Mouse (Mus musculus) E14TG2a.4 (cell line): ENCODE results near the gene Cisd3.
"Not testable (repeated sequence)": the region's sequence is repeated elsewhere in the genome, so short reads cannot be mapped to it uniquely, and the experiment has no call there.

Source experiments
- H3K27me3 ChIP-seq: 2 replicates; pipeline ENCODE4 v1.6.1; 2014; ENCODE audit warnings: low read length, control low read depth; ENCODE audit not compliant: insufficient read depth
- H3K36me3 ChIP-seq: 2 replicates; pipeline ENCODE4 v1.6.1; 2014; ENCODE audit warnings: low read length, control low read depth; ENCODE audit not compliant: insufficient read depth
- H3K4me1 ChIP-seq: replicated peaks from 2 replicates; pipeline ENCODE4 v1.6.1; 2014; ENCODE audit warnings: low read depth, low read length, control low read depth
- H3K4me3 ChIP-seq: replicated peaks from 2 replicates; pipeline ENCODE4 v1.5.1; 2014; ENCODE audit warnings: mild to moderate bottlenecking, low read length
- H3K9me3 ChIP-seq: 2 replicates; pipeline ENCODE4 v1.6.1; 2014; ENCODE audit warnings: low read length, control low read depth
- CTCF ChIP-seq: conservative IDR thresholded peaks from 2 replicates; pipeline ENCODE4 v1.5.1; 2014; ENCODE audit warnings: low read length
- NANOG ChIP-seq: IDR thresholded peaks from 2 replicates; pipeline ENCODE4 v1.6.1; 2014; ENCODE audit warnings: borderline replicate concordance, low read length, mixed read lengths
- POU5F1 ChIP-seq: IDR thresholded peaks from 2 replicates; pipeline ENCODE4 v1.6.1; 2014; ENCODE audit warnings: low read length, borderline replicate concordance

Cisd3 gene

DNA sequence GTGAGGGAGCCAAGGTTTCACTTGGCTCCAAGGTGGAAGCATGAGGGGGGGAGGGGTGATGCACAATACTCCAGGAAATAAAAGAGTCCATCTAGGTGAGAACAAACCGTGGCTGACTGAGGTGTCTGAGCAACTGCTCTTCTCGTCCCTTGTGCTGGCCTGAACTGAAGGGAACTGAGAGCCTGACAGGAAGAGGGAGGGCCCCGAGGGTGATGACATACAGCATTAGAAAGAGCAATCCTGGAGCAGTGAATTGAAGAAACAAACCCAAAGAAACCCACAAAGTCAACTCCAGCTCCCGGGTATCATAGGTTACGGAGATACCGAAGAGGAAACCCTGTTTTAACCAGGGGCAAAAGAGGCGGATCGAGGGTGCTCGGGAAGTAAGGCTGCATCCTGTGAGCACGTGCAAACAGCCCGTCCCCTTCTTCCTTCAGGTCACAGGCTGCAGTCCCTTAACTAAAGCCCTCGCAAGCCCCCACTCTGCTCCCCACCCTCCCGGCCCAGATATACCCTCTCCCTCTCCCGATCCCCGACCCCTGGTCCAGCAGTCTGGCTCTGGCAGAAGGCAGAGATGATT lies 32.7 kb downstream of the Cisd3 start:
- Histone ChIP-seq H3K27me3 (no peaks in the 10 kb centered on the region), H3K4me3 (no peak overlapping the region), H3K36me3 (peaks cover 93% of the 10 kb centered on the region), H3K9me3 (no peaks in the 10 kb centered on the region), H3K4me1 (peaks cover 47% of the 10 kb centered on the region)
- TF ChIP-seq CTCF (no peak), POU5F1 (no peak), NANOG (no peak)

DNA sequence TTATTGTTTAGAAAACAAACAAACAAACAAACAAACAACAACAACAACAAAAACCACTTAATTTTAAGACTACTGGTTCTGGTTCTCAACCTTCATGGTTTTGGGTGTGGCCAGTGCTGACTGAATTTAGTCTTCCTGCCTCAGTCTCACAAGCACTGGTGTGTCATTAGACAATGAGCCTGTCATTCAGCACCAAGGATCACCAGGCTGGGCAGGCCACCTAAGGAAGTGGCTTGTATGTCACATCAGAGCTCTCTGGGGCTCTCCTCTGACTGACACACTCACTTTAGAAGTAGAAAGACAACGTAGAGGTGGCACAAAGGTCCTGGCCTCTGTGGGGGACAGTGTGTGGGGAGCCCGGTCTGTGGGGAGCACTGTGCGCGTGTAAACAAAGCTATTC lies 33.4 kb downstream of the Cisd3 start:
- Histone ChIP-seq H3K9me3 (no peaks in the 10 kb centered on the region), H3K4me1 (peaks cover 40% of the 10 kb centered on the region), H3K36me3 (peaks cover 93% of the 10 kb centered on the region), H3K4me3 (no peak overlapping the region), H3K27me3 (no peaks in the 10 kb centered on the region)
- TF ChIP-seq CTCF (no peak), POU5F1 (no peak), NANOG (no peak)

DNA sequence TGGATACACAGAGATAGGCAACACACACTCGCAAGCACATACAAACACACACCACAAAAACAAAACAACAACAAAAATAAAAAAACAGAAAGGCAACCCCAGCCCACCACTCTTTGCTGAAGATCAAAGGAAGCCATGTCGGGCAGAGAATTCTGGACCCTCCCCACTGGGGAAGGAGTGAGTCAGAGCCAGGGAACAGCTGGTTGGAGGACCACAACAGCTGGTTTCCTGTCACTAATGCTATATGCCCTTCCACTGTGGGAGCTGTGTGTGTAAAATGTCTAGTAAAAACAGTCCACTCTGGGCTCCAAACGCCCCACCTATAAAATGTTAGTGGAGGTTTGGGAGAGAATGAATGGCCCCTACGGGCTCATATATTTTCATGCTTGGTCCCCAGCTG lies 35.7 kb downstream of the Cisd3 start:
- Histone ChIP-seq H3K36me3 (peaks cover 99% of the 10 kb centered on the region), H3K27me3 (no peaks in the 10 kb centered on the region), H3K4me3 (no peak overlapping the region), H3K9me3 (no peaks in the 10 kb centered on the region), H3K4me1 (peaks cover 37% of the 10 kb centered on the region)
- TF ChIP-seq NANOG (no peak), POU5F1 (no peak), CTCF (no peak)

- no peaks in the 10 kb centered on the region for H3K27me3 ChIP-seq
- H3K4me3 ChIP-seq: no peak overlapping the region
- H3K36me3 ChIP-seq: peaks cover 99% of the 10 kb centered on the region
- peaks cover 25% of the 10 kb centered on the region for H3K4me1 ChIP-seq
- TF ChIP-seq NANOG (no peak), POU5F1 (no peak), CTCF (no peak)
- H3K9me3 ChIP-seq: no peaks in the 10 kb centered on the region
Measured at GRCm38 (mm10) chr11:97723709-97724108, 38.1 kb downstream of the Cisd3 start.

DNA sequence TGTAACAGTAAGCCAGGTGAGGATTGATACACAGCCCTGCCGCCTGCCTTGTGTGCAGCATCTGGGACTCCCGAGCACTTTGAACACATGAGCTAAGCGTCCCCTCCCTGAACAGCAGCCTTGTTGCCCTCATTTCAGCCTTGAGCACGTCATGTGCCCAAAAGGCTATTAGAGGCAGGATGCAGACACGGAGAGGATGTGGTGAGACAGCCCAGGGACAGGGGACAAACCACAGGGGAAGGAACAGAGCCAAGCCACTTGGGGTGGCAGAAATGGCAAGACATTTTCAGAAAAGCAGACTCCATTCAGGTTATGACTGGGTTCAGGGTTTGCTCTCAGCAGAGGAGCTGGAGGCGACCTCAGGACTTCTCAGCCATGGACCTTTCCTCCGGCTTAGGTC lies 42.7 kb downstream of the Cisd3 start:
- H3K27me3 ChIP-seq: no peaks in the 10 kb centered on the region
- H3K36me3 ChIP-seq: peaks cover 94% of the 10 kb centered on the region
- no peak overlapping the region for H3K4me3 ChIP-seq
- TF ChIP-seq CTCF: no peak
- H3K9me3 ChIP-seq: peaks cover 4% of the 10 kb centered on the region; the same call in 1 of the 2 replicates
- H3K4me1 ChIP-seq: peaks cover 20% of the 10 kb centered on the region

GRCm38 (mm10) chr11:97728730-97729129 lies 43.1 kb downstream of the Cisd3 start:
- H3K9me3 ChIP-seq: peaks cover 4% of the 10 kb centered on the region; the same call in 1 of the 2 replicates
- H3K4me1 ChIP-seq: peaks cover 24% of the 10 kb centered on the region
- TF ChIP-seq POU5F1: no peak
- no peak for TF ChIP-seq CTCF
- TF ChIP-seq NANOG: no peak

DNA sequence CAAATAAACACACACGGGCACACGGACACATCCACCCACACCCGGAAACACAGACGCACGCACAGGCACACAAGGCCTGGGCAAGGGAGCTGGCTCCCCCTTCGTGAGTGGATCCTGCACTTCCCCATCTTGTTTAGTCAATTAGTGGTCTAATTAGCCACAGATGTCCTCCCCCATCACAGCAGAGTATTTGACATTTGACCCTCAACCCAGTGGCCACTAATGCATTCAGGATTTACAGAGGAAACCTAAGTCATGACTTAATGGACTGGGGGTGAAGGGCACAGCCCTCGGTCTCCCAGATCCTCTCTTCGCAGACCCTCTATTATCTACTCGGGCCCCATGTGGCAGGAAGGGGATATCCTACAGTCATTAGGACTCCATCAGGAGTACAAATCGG lies 48.1 kb downstream of the Cisd3 start:
- TF ChIP-seq CTCF: no peak
- TF ChIP-seq POU5F1: no peak
- no peak for TF ChIP-seq NANOG
- Histone ChIP-seq H3K36me3 (peaks cover 45% of the 10 kb centered on the region), H3K4me3 (no peak overlapping the region), H3K4me1 (peaks cover 45% of the 10 kb centered on the region), H3K27me3 (no peaks in the 10 kb centered on the region), H3K9me3 (peaks cover 4% of the 10 kb centered on the region; the same call in 1 of the 2 replicates)

More at GRCm38 (mm10) chr11:97728730-97729129, 43.1 kb downstream of the Cisd3 start:
- H3K4me3 ChIP-seq: no peak overlapping the region
- H3K27me3 ChIP-seq: no peaks in the 10 kb centered on the region
- H3K36me3 ChIP-seq: peaks cover 90% of the 10 kb centered on the region

- H3K36me3 ChIP-seq: peaks cover 34% of the 10 kb centered on the region
- not testable (repeated sequence) for H3K4me3 ChIP-seq, H3K27me3 ChIP-seq, H3K9me3 ChIP-seq
- peaks cover 47% of the 10 kb centered on the region for H3K4me1 ChIP-seq
Measured at GRCm38 (mm10) chr11:97734810-97735209, 49.2 kb downstream of the Cisd3 start.

DNA sequence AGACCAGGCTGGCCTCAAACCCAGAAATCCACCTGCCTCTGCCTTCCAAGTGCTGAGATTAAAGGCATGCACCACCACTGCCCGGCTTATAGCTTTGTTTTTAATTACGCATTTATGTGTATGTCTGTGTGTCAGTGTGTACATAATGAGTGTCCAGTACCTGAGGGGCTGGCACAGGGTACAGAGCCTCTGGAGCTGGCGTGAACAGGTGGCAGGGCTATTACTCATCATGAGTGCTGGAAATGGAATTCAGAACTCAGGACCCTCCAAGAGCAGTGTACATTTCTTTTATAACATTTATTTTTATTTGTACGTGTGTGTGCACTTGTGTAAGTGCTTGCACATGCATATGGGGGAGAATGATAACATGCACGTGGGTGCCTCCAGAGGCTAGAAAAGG lies 51.0 kb downstream of the Cisd3 start:
- H3K4me3 ChIP-seq: no peak overlapping the region
- no peaks in the 10 kb centered on the region for H3K27me3 ChIP-seq
- peaks cover 65% of the 10 kb centered on the region for H3K4me1 ChIP-seq
- TF ChIP-seq CTCF (no peak), NANOG (no peak), POU5F1 (no peak)
- peaks cover 18% of the 10 kb centered on the region for H3K36me3 ChIP-seq
- H3K9me3 ChIP-seq: no peaks in the 10 kb centered on the region
